Mouse (Mus musculus): Measurements from ENCODE around the gene D230025D16Rik.
"Not testable (repeated sequence)": the region's sequence is repeated elsewhere in the genome, so short reads cannot be mapped to it uniquely, and the experiment has no call there.

The D230025D16Rik gene

DNA sequence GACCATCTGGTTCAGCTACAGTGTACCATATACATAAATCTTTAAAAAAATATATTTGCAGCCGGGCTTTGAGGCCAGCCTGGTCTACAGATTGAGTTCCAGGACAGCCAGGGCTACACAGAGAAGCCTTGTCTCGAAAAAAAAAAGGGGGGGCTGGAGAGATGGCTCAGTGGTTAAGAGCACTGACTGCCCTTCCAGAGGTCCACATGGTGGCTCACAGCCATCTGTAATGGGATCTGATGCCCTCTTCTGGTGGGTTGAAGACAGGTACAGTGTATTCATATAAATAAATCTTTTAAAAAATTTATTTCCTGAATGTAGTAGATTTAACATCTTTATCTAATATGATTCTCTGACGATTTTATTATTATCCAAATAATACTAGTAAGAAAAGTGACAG is 66.9 kb downstream of the D230025D16Rik start:
- not testable (repeated sequence) for DNase-seq (ENCODE audit: low spot score)

DNA sequence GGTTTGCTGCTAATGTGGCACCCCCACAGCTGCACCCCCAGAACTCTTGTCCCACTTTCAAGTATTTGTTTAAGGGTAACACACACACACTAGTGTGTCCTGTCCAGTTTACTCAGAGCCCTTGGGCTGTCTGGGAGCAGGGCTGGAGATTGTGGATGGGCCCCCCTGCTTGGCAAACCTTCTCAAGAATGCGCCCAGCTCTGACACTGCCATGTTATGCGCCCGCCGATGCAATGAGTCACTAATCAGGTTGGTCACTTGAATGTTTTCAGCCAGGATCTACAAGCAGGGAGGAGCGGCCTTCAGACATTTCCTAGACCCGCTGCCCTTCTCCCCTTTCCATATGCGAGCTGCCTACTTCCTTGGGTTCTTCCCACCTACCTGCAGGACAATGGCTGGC is 67.5 kb downstream of the D230025D16Rik start:
- DNase-seq (ENCODE audit: low spot score), result no peak

DNA sequence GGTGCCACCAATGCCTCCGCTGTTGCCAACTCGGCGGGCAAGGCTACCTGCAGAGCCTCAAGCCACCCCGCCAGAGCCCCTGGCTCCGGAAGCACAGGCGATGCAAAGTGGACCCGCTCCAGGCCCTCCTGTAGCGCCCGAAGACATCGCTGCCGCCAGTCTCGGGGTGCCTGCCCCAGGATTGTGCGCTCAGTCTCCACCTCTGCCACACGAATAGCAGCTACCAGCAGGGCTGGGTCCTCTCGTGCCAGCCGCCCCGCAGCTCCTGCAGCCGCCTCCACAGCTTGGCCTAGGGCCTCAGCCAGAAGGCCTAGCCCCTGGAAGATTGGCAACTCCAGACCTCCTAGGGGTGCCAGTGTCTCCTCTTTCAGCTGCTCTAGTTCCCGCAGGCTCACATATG is 68.5 kb downstream of the D230025D16Rik start:
- DNase-seq (ENCODE audit: low spot score), result no peak

DNA sequence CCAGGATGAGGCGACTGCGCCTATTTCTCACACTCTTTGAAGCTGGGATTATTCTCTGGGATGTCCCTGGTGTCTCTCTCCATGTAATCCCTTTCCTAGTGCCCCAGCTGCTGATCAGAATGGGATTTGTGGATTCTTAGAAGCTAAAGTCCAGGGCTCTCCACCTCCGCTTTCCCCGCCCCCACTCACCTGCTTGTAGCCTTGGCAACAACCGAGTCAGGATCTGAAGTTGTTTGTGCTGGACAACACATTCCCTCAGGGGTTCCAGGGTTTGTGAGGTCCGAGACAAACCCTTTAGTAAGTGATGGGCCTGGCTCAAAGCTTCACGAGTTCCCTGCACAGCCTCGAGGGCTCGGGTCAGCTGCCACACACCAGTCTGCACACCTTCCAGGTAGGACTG is 69.8 kb downstream of the D230025D16Rik start:
- no peak for DNase-seq (ENCODE audit: low spot score)

DNA sequence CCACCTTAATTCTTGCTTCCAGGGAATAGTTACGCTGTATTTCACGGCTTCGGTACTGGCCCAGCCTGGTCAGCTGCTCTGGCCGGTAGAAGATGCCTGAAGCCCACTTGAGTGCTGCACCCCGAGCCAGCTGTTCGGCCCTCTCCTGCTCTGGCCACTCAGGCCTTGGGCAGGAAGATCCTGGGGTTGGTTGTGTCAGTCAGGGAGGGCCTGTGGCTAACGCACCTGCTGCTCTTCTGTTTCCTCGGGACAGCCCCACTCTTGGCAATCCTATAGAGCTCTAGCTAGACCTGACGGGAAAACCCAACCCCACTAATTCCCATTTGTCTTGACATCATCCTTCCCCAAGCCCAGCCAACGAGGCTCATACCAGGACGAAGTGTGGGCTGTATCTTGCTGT is 70.3 kb downstream of the D230025D16Rik start:
- no peak for DNase-seq (ENCODE audit: low spot score)

DNA sequence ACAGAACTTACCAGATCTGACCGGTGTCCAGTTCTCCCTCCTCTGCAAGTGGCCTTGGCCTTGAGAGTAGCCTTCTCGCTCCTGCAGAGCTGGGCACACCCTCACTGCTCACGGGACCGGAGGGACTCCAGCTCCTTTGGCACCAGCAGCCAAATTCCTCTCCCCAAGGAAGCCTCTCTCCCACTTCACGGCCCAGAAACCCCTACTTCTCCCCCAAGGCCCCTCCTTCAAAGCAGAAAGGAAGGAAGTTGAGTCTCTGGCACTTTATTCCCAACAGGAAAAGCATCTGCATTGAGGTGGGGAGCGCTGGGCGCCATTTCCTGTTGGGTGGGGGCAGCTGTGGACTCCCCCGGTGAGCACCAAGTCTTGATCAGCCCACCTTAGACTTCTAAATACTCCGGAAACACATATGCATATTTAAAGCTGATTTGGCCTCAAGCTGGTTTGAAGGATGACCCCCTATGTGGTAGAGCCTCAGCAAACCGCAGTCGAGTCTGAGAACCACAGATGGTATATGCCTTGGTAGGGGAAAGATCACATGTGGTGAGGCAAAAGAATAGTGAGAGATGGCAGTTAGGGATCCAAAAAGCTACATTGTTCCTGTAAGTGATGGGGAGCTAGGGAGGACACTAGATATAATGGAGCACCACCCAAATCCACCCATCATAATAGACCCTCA is 71.1 kb downstream of the D230025D16Rik start, which contains the start of gene Exoc3l:
TSS of gene Exoc3l (minus strand) at position 207 of the 679 bp plus-strand sequence.
- no peak for DNase-seq (ENCODE audit: low spot score)

DNA sequence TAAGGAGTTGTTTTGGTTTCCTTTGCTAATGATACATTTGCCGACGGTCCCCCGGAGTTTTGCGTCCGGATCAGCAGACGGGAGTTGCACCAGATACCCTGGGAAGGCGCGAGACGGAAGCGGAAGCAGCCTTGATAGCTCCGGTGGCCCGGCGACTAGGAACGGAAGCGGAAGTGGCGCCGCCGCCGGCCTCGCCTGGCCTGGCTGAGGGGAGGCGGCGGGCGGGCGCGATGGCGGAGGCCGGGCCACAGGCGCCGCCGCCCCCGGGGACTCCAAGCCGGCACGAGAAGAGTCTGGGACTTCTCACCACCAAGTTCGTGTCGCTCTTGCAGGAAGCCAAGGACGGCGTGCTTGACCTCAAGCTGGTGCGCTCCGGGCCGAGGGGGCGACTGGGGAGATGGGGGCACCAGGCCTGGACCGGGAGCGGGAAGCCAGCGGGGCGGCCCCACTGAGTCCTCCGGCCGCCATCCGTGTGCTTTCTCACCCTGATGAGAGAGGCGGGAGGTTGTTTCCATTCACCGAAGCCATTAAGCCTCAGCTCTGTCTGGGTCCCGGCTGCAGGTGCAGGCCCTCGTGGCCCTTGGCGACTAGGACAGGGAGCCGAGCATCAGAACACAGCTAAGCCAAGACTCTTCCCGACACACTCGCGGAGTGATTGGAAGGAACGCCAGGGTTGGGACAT is 72.7 kb downstream of the D230025D16Rik start, which contains the start of gene E2f4:
TSS of gene E2f4 (plus strand) at position 153 of the 682 bp plus-strand sequence.
- peak; percentile 60 for DNase-seq (ENCODE audit: low spot score)

DNA sequence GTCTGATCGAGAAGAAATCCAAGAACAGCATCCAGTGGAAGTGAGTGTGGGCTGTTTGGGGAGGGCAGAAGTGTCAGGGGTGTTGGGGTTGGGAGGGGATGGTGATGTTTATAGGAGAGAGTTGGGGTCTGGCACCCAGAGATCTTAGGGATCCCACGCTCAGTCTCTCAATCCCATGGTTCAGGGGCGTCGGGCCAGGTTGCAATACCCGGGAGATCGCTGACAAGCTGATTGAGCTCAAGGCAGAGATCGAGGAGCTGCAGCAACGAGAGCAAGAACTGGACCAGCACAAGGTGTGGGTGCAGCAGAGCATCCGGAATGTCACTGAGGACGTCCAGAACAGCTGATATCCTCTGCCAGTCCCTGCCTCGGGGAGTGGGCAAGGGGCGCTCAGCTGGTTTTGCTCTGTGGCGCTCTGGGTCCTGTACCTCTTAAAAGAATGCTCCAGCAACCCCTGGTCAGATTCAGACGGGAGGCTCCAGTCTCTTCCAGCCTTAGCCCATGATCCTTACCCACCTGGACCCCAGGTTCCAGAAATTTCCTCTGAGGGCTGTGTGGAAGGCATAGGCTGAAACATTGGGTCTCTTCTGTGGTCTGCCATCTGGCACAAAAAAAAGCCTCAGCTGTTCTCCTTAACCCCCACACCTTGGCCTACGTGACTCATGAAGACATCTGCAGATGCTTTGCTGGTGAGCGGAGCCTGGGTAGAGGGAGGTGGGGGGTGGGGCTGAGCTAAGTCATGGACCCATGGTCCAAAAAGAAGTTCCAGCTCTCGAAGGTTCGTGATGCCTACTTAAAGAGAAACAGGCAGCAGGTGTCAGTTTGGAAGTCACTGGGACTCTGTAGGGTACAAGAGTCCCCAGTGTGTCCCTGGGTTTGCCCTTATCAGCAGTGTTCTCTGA is 73.7 kb downstream of the D230025D16Rik start:
- DNase-seq (ENCODE audit: low spot score), result no peak

DNA sequence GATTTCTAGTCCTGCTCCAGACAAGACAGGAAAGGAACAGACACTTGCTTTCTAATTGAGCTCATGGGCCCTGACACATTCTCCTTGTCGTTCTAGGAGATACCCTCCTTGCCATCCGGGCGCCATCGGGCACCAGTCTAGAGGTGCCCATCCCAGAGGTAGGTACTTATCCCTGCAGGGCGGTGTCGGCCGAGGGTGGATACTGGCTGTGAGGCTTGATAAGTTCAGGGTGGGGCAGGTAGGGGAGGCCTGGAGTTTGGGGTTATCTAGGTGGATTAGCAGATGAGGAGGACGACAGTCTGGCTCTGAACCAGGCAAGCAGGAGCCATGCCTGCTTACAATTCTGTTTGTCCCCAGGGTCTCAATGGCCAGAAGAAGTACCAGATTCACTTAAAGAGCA is 75.0 kb downstream of the D230025D16Rik start:
- no peak for DNase-seq (ENCODE audit: low spot score)

All from ovary, postnatal 10 days (tissue).